Mouse (Mus musculus) brain, embryonic 14.5 days (tissue): ENCODE results near the gene Gm17657.

ENCODE experiments used
- CTCF ChIP-seq: fragments of 200-500 bp; IDR thresholded peaks from 2 replicates; pipeline ENCODE4 v1.5.1; 2012; ENCODE audit warnings: inconsistent platforms, mild to moderate bottlenecking, moderate library complexity, borderline replicate concordance; ENCODE audit not compliant: insufficient read depth, insufficient read length; ENCODE audit errors: extremely low read depth
- POLR2A ChIP-seq: fragments of 200-500 bp; IDR thresholded peaks from 2 replicates; pipeline ENCODE4 v1.6.1; 2012; ENCODE audit warnings: mild to moderate bottlenecking, inconsistent platforms, borderline replicate concordance; ENCODE audit not compliant: poor library complexity, insufficient read depth, insufficient read length, severe bottlenecking; ENCODE audit errors: extremely low read depth

DNA sequence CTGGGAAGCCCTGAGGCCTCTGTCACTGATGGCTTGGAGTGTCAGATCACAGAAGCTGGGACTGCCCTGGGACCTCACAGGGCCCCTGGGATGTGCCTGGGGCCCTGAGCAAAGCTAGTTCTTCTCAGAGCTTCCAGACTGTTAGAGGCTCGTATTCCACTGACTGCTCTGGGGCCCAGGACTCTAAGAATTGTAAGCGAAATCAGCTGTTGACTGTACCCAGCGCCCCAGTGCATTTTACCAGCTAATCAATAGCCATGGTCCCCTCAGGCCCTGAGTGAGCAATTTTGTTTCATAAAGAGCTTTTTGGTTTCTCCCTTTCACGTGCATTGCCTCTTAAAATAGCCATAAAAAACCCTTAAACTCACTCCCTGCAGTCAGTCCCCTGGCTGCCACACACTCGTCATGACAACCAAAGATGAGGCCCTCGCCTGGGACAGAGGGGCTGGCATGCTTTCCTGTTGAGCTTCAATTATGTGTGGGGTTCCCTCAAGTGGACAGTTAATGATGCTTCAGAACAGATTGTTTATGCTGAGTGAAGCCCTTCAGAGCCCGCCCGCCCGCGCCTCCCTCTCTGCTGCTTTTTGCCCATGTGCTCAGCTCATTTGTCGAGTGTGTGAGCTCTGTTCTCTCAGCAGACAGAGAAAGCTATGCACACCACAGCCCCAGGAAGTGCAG lies 39.9 kb upstream of the Gm17657 start:
- TF ChIP-seq POLR2A (no peak), CTCF (no peak)
